Mouse (Mus musculus) myocyte (in vitro differentiated cells): ENCODE measurements around the gene Gpr174.

Experiments
- CEBPB ChIP-seq: IDR thresholded peaks from 2 replicates; pipeline ENCODE4 v1.6.1; 2011; ENCODE audit warnings: mild to moderate bottlenecking, moderate library complexity; ENCODE audit not compliant: poor library complexity, insufficient read depth, severe bottlenecking
- MAX ChIP-seq: IDR thresholded peaks from one replicate; pipeline ENCODE4 v1.6.1; 2011; ENCODE audit warnings: low read depth, mild to moderate bottlenecking, control low read depth
- POLR2A ChIP-seq: IDR thresholded peaks from one replicate; pipeline ENCODE4 v1.6.1; 2011; ENCODE audit warnings: low read depth, mild to moderate bottlenecking, control low read depth, moderate library complexity; ENCODE audit not compliant: insufficient read length
- POLR2AphosphoS2 ChIP-seq: IDR thresholded peaks from one replicate; pipeline ENCODE4 v1.6.1; 2011; ENCODE audit warnings: low read depth, control low read depth; ENCODE audit not compliant: insufficient read length
- USF1 ChIP-seq: IDR thresholded peaks from one replicate; pipeline ENCODE4 v1.6.1; 2011; ENCODE audit warnings: low read depth, mild to moderate bottlenecking, control low read depth, moderate library complexity

GRCm38 (mm10) chrX:107298761-107299160, 43.1 kb downstream of the Gpr174 start:
- TF ChIP-seq CEBPB: no peak
- no peak for TF ChIP-seq POLR2A
- no peak for TF ChIP-seq USF1
- no peak for TF ChIP-seq MAX
- TF ChIP-seq POLR2AphosphoS2: no peak
